Mouse (Mus musculus): ENCODE measurements around the gene Nanog. TPM values are rescaled to one million over a fixed set of nuclear protein-coding genes. Genes with fewer than 3 reads are reported as not detected.
"Not testable (repeated sequence)": the region's sequence is repeated elsewhere in the genome, so short reads cannot be mapped to it uniquely, and the experiment has no call there.

The Nanog gene
- total RNA-seq, 2 experiments from 2014 or later: not detected

- DNase-seq (ENCODE audit: extremely low spot score in 1 of 2, low spot score in 1 of 2): peak in 1 of 2 experiments; percentile 15
These were observed 4.7 kb upstream of the Nanog start for GRCm38 (mm10) chr6:122702480-122703124.

- DNase-seq (ENCODE audit: extremely low spot score in 1 of 2, low spot score in 1 of 2): no peak
These were observed 4.0 kb upstream of the Nanog start for GRCm38 (mm10) chr6:122703251-122703650.

- DNase-seq (ENCODE audit: extremely low spot score in 1 of 2, low spot score in 1 of 2): no peak
These were observed 3.6 kb upstream of the Nanog start for GRCm38 (mm10) chr6:122703706-122704105.

GRCm38 (mm10) chr6:122706337-122706840 lies 900 bp upstream of the Nanog start:
- DNase-seq (ENCODE audit: extremely low spot score in 1 of 2, low spot score in 1 of 2): no peak

- no peak for DNase-seq (ENCODE audit: extremely low spot score in 1 of 2, low spot score in 1 of 2)
These were observed 1.5 kb downstream of the Nanog start for GRCm38 (mm10) chr6:122708826-122709225.

- DNase-seq (ENCODE audit: extremely low spot score in 1 of 2, low spot score in 1 of 2): no peak
These were observed 4.2 kb downstream of the Nanog start for GRCm38 (mm10) chr6:122711455-122711854.

- DNase-seq (ENCODE audit: extremely low spot score in 1 of 2, low spot score in 1 of 2): not testable (repeated sequence)
These were observed 5.8 kb downstream of the Nanog start for GRCm38 (mm10) chr6:122713116-122713515.

GRCm38 (mm10) chr6:122714707-122715365 lies 7.5 kb downstream of the Nanog start:
- DNase-seq (ENCODE audit: extremely low spot score in 1 of 2, low spot score in 1 of 2): no peak

- no peak for DNase-seq (ENCODE audit: extremely low spot score in 1 of 2, low spot score in 1 of 2)
These were observed 8.6 kb downstream of the Nanog start for GRCm38 (mm10) chr6:122715886-122716285.

GRCm38 (mm10) chr6:122718224-122718623 lies 10.9 kb downstream of the Nanog start:
- not testable (repeated sequence) for DNase-seq (ENCODE audit: extremely low spot score in 1 of 2, low spot score in 1 of 2)

- DNase-seq (ENCODE audit: extremely low spot score in 1 of 2, low spot score in 1 of 2): peak in 1 of 2 experiments; percentile 85
These were observed 12.7 kb downstream of the Nanog start for GRCm38 (mm10) chr6:122719942-122720341.

GRCm38 (mm10) chr6:122739952-122740351 lies 32.7 kb downstream of the Nanog start:
- DNase-seq (ENCODE audit: extremely low spot score in 1 of 2, low spot score in 1 of 2): peak in 1 of 2 experiments; percentile 69

- DNase-seq (ENCODE audit: extremely low spot score in 1 of 2, low spot score in 1 of 2): no peak
These were observed 34.4 kb downstream of the Nanog start for GRCm38 (mm10) chr6:122741460-122742227.

GRCm38 (mm10) chr6:122742228-122742899 lies 35.1 kb downstream of the Nanog start:
- DNase-seq (ENCODE audit: extremely low spot score in 1 of 2, low spot score in 1 of 2): peak; percentile 57 to 59

GRCm38 (mm10) chr6:122743353-122743752 lies 36.1 kb downstream of the Nanog start:
- DNase-seq (ENCODE audit: extremely low spot score in 1 of 2, low spot score in 1 of 2): no peak

- no peak for DNase-seq (ENCODE audit: extremely low spot score in 1 of 2, low spot score in 1 of 2)
These were observed 37.4 kb downstream of the Nanog start for GRCm38 (mm10) chr6:122744505-122745249.

- no peak for DNase-seq (ENCODE audit: extremely low spot score in 1 of 2, low spot score in 1 of 2)
These were observed 43.3 kb downstream of the Nanog start for GRCm38 (mm10) chr6:122750579-122750978.

- no peak for DNase-seq (ENCODE audit: extremely low spot score in 1 of 2, low spot score in 1 of 2)
These were observed 48.6 kb downstream of the Nanog start for GRCm38 (mm10) chr6:122755913-122756312.

- no peak for DNase-seq (ENCODE audit: extremely low spot score in 1 of 2, low spot score in 1 of 2)
These were observed 51.4 kb downstream of the Nanog start for GRCm38 (mm10) chr6:122758732-122759131.

Measured in layer of hippocampus, postnatal 25 days (tissue).